Mouse (Mus musculus): ENCODE data around the gene Pdgfa. TPM values are rescaled to one million over a fixed set of nuclear protein-coding genes. Genes with fewer than 3 reads are reported as not detected.
A peak's percentile ranks its signal among the peaks of the same experiment; 100 is the strongest.

Pdgfa gene
- polyA plus RNA-seq, 1 experiment from 2014 or later = 10.9 TPM

GRCm38 (mm10) chr5:138997936-138998580 is 888 bp upstream of the Pdgfa start:
- Histone ChIP-seq H3K27me3 (ENCODE audit: control insufficient read depth, insufficient read depth, low read length) (peaks cover 57% of the 10 kb centered on the region), H3K36me3 (ENCODE audit: control insufficient read depth, insufficient read depth, low read length) (no peaks in the 10 kb centered on the region), H3K27ac (ENCODE audit: low read depth, low read length) (no peak overlapping the region), H3K9me3 (ENCODE audit: control insufficient read depth, low read length) (peaks cover 4% of the 10 kb centered on the region; the same call in 1 of the 2 replicates), H3K4me1 (replicated peaks; ENCODE audit: control insufficient read depth, insufficient read depth, low read length) (peaks cover 16% of the 10 kb centered on the region), H3K4me2 (replicated peaks; ENCODE audit: low read depth, low read length) (peak overlapping the region; percentile 37), H3K4me3 (ENCODE audit: low read depth, low read length) (peak overlapping the region; percentile 19), H3K9ac (ENCODE audit: low read depth, low read length) (0 out of 2 replicates have a peak overlapping the region, but pooled peaks have one; percentile 16)
- 1% methylated on average over 30 of the region's 30 CpGs for WGBS
- ATAC-seq (ENCODE audit: low FRiP score) (no peak), DNase-seq (ENCODE audit: low spot score) (peak; percentile 44)

GRCm38 (mm10) chr5:138996322-138997073 is 672 bp downstream of the Pdgfa start:
- peaks cover 26% of the 10 kb centered on the region for H3K4me1 ChIP-seq (replicated peaks; ENCODE audit: control insufficient read depth, insufficient read depth, low read length)
- peak overlapping the region; percentile 63 for H3K4me3 ChIP-seq (ENCODE audit: low read depth, low read length)
- peak; percentile 67 for DNase-seq (ENCODE audit: low spot score)
- H3K27ac ChIP-seq (ENCODE audit: low read depth, low read length) = no peak overlapping the region
- ATAC-seq (ENCODE audit: low FRiP score) = no peak; the same call in 1 of the 2 replicates
- WGBS = 2% methylated on average over 24 of the region's 24 CpGs
- H3K4me2 ChIP-seq (replicated peaks; ENCODE audit: low read depth, low read length) = peak overlapping the region; percentile 98
- peak overlapping the region; percentile 74; the same call in 1 of the 2 replicates for H3K9ac ChIP-seq (ENCODE audit: low read depth, low read length)
- no peaks in the 10 kb centered on the region for H3K9me3 ChIP-seq (ENCODE audit: control insufficient read depth, low read length)
- peaks cover 72% of the 10 kb centered on the region for H3K27me3 ChIP-seq (ENCODE audit: control insufficient read depth, insufficient read depth, low read length)
- H3K36me3 ChIP-seq (ENCODE audit: control insufficient read depth, insufficient read depth, low read length) = no peaks in the 10 kb centered on the region

GRCm38 (mm10) chr5:138995721-138996311 is 1.4 kb downstream of the Pdgfa start:
- DNase-seq (ENCODE audit: low spot score) = peak; percentile 80
- peak; percentile 55 for ATAC-seq (ENCODE audit: low FRiP score)
- Histone ChIP-seq H3K9me3 (ENCODE audit: control insufficient read depth, low read length) (no peaks in the 10 kb centered on the region), H3K4me2 (replicated peaks; ENCODE audit: low read depth, low read length) (peak overlapping the region; percentile 98), H3K9ac (ENCODE audit: low read depth, low read length) (peak overlapping the region; percentile 74), H3K27ac (ENCODE audit: low read depth, low read length) (peak overlapping the region; percentile 79; the same call in 1 of the 2 replicates), H3K36me3 (ENCODE audit: control insufficient read depth, insufficient read depth, low read length) (no peaks in the 10 kb centered on the region), H3K27me3 (ENCODE audit: control insufficient read depth, insufficient read depth, low read length) (peaks cover 79% of the 10 kb centered on the region), H3K4me3 (ENCODE audit: low read depth, low read length) (peak overlapping the region; percentile 63), H3K4me1 (replicated peaks; ENCODE audit: control insufficient read depth, insufficient read depth, low read length) (peaks cover 26% of the 10 kb centered on the region)
- WGBS = under 1% methylated on average over 48 of the region's 52 CpGs

GRCm38 (mm10) chr5:138994786-138995720 is 2.1 kb downstream of the Pdgfa start:
- peak overlapping the region; percentile 74 for H3K9ac ChIP-seq (ENCODE audit: low read depth, low read length)
- H3K4me2 ChIP-seq (replicated peaks; ENCODE audit: low read depth, low read length) = peak overlapping the region; percentile 98
- H3K27me3 ChIP-seq (ENCODE audit: control insufficient read depth, insufficient read depth, low read length) = peaks cover 78% of the 10 kb centered on the region
- under 1% methylated on average over 99 of the region's 127 CpGs for WGBS
- H3K9me3 ChIP-seq (ENCODE audit: control insufficient read depth, low read length) = no peaks in the 10 kb centered on the region
- peak; percentile 47 for ATAC-seq (ENCODE audit: low FRiP score)
- H3K4me1 ChIP-seq (replicated peaks; ENCODE audit: control insufficient read depth, insufficient read depth, low read length) = peaks cover 26% of the 10 kb centered on the region
- peak; percentile 77 for DNase-seq (ENCODE audit: low spot score)
- peak overlapping the region; percentile 79 for H3K27ac ChIP-seq (ENCODE audit: low read depth, low read length)
- H3K4me3 ChIP-seq (ENCODE audit: low read depth, low read length) = peak overlapping the region; percentile 63
- H3K36me3 ChIP-seq (ENCODE audit: control insufficient read depth, insufficient read depth, low read length) = no peaks in the 10 kb centered on the region

- under 1% methylated on average over 40 of the region's 48 CpGs for WGBS
- H3K27me3 ChIP-seq (ENCODE audit: control insufficient read depth, insufficient read depth, low read length) = peaks cover 70% of the 10 kb centered on the region
- peaks cover 26% of the 10 kb centered on the region for H3K4me1 ChIP-seq (replicated peaks; ENCODE audit: control insufficient read depth, insufficient read depth, low read length)
- no peaks in the 10 kb centered on the region for H3K9me3 ChIP-seq (ENCODE audit: control insufficient read depth, low read length)
- H3K27ac ChIP-seq (ENCODE audit: low read depth, low read length) = peak overlapping the region; percentile 79
- peak overlapping the region; percentile 98 for H3K4me2 ChIP-seq (replicated peaks; ENCODE audit: low read depth, low read length)
- H3K4me3 ChIP-seq (ENCODE audit: low read depth, low read length) = peak overlapping the region; percentile 63
- no peaks in the 10 kb centered on the region for H3K36me3 ChIP-seq (ENCODE audit: control insufficient read depth, insufficient read depth, low read length)
- H3K9ac ChIP-seq (ENCODE audit: low read depth, low read length) = peak overlapping the region; percentile 74
- ATAC-seq (ENCODE audit: low FRiP score) = peak; percentile 46
- peak; percentile 57 for DNase-seq (ENCODE audit: low spot score)
Measured at GRCm38 (mm10) chr5:138994108-138994785, 2.9 kb downstream of the Pdgfa start.

GRCm38 (mm10) chr5:138993371-138994107 is 3.6 kb downstream of the Pdgfa start:
- Histone ChIP-seq H3K36me3 (ENCODE audit: control insufficient read depth, insufficient read depth, low read length) (no peaks in the 10 kb centered on the region), H3K9me3 (ENCODE audit: control insufficient read depth, low read length) (no peaks in the 10 kb centered on the region), H3K27me3 (ENCODE audit: control insufficient read depth, insufficient read depth, low read length) (peaks cover 63% of the 10 kb centered on the region), H3K4me3 (ENCODE audit: low read depth, low read length) (peak overlapping the region; percentile 63), H3K27ac (ENCODE audit: low read depth, low read length) (no peak overlapping the region), H3K9ac (ENCODE audit: low read depth, low read length) (peak overlapping the region; percentile 34), H3K4me1 (replicated peaks; ENCODE audit: control insufficient read depth, insufficient read depth, low read length) (peaks cover 26% of the 10 kb centered on the region), H3K4me2 (replicated peaks; ENCODE audit: low read depth, low read length) (peak overlapping the region; percentile 98)
- no peak for DNase-seq (ENCODE audit: low spot score)
- under 1% methylated on average over 37 of the region's 40 CpGs for WGBS
- ATAC-seq (ENCODE audit: low FRiP score) = peak; percentile 1; the same call in 1 of the 2 replicates

- no peaks in the 10 kb centered on the region for H3K36me3 ChIP-seq (ENCODE audit: control insufficient read depth, insufficient read depth, low read length)
- H3K9me3 ChIP-seq (ENCODE audit: control insufficient read depth, low read length) = no peaks in the 10 kb centered on the region
- ATAC-seq (ENCODE audit: low FRiP score) (no peak), DNase-seq (ENCODE audit: low spot score) (peak; percentile 59)
- H3K27ac ChIP-seq (ENCODE audit: low read depth, low read length) = no peak overlapping the region
- H3K4me1 ChIP-seq (replicated peaks; ENCODE audit: control insufficient read depth, insufficient read depth, low read length) = peaks cover 19% of the 10 kb centered on the region
- peak overlapping the region; percentile 98 for H3K4me2 ChIP-seq (replicated peaks; ENCODE audit: low read depth, low read length)
- under 1% methylated on average over 59 of the region's 59 CpGs for whole genome bisulfite sequencing
- peak overlapping the region; percentile 63 for H3K4me3 ChIP-seq (ENCODE audit: low read depth, low read length)
- peak overlapping the region; percentile 34 for H3K9ac ChIP-seq (ENCODE audit: low read depth, low read length)
- H3K27me3 ChIP-seq (ENCODE audit: control insufficient read depth, insufficient read depth, low read length) = peaks cover 56% of the 10 kb centered on the region
Measured at GRCm38 (mm10) chr5:138992611-138993370, 4.4 kb downstream of the Pdgfa start.

All from hindbrain, embryonic 11.5 days (tissue).